Comparison of ENCODE assay signal across 11 mouse cellular contexts in the genomic region with DNA sequence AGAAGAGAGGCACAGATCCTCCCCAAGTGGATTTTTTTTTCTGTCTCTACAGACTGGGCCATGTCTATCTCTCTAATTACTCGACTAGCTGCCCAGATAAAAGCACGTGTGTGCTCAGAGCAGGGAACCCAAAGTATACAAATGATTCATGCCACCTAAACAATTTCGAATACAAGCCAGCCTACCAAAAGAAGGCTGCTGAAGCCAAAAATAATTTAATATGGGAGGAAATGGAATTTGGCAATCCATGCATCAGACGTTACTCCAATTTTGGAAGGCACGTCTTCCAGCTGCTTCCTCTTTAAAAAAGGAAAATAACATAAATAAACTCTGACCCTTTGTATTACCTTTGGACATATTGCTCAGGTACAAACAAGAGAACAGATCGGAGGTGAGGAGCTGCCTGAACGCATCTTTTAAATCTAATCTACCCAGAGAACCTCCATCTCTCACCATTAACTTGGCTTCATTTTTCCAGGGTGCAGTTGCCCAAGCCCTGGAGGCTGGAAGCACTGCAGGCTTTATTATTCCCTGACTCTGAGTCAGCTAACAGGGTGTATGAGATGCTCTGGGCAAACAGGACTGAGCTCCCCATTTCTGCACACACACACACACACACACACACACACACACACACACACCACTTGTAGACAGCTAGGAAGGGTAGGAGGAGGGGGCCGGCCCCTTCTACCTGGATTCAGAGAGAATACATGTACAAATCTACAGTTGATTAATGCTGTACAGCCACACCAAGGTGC.
DNase-seq lines count a peak whose midpoint lies in the region; ATAC-seq and TF ChIP-seq lines count a peak whose summit lies in the region.
"Had no signal": no experiment of that assay in that cellular context is flagged by ENCODE, and none has a peak within 500 bp of the region (broad histone marks: within the 10 kb centered on the region; RNA-seq: fewer than 3 reads in every experiment).

No protein-coding gene starts in this region.

- H3K9me3 ChIP-seq in heart, embryonic 12.5 days (replicated peaks) = no peaks in the 10 kb centered on the region
- H3K9me3 ChIP-seq in limb, embryonic 12.5 days = no peaks in the 10 kb centered on the region
- H3K9me3 ChIP-seq in limb, embryonic 10.5 days (replicated peaks) = no peaks in the 10 kb centered on the region
- no peaks in the 10 kb centered on the region for H3K9me3 ChIP-seq in neural tube, embryonic 15.5 days (replicated peaks)
- H3K9me3 ChIP-seq: midbrain, embryonic 12.5 days had no signal

- 53% methylated on average over 8 of the region's 8 CpGs for WGBS in heart, embryonic 12.5 days
- WGBS in limb, embryonic 12.5 days = 60% methylated on average over 8 of the region's 8 CpGs
- 63% methylated on average over 8 of the region's 8 CpGs for WGBS in limb, embryonic 10.5 days
- 60% methylated on average over 8 of the region's 8 CpGs for WGBS in neural tube, embryonic 15.5 days

- H3K27ac ChIP-seq in heart, embryonic 12.5 days (ENCODE audit: poor library complexity, severe bottlenecking) = peak overlapping the region; percentile 15
- H3K27ac ChIP-seq in limb, embryonic 12.5 days = no peak overlapping the region
- no peak overlapping the region for H3K27ac ChIP-seq in limb, embryonic 10.5 days
- H3K27ac ChIP-seq in embryonic fibroblast, embryonic 13.5 days (ENCODE audit: insufficient read depth, low read length) = peak overlapping the region; percentile 67
- H3K27ac ChIP-seq in neural tube, embryonic 15.5 days (replicated peaks) = peak overlapping the region; percentile 38
- H3K27ac ChIP-seq: midbrain, embryonic 12.5 days had no signal

- H3K9ac ChIP-seq in heart, embryonic 12.5 days = peak overlapping the region; percentile 41; the same call in 1 of the 2 replicates
- H3K9ac ChIP-seq in limb, embryonic 12.5 days (replicated peaks) = no peak overlapping the region
- no peak overlapping the region for H3K9ac ChIP-seq in neural tube, embryonic 15.5 days (replicated peaks)

- no peaks in the 10 kb centered on the region for H3K27me3 ChIP-seq in heart, embryonic 12.5 days (replicated peaks)
- H3K27me3 ChIP-seq in limb, embryonic 12.5 days = no peaks in the 10 kb centered on the region
- H3K27me3 ChIP-seq in limb, embryonic 10.5 days (ENCODE audit: low read depth, poor library complexity, severe bottlenecking) = no peaks in the 10 kb centered on the region
- H3K27me3 ChIP-seq in neural tube, embryonic 15.5 days (replicated peaks) = no peaks in the 10 kb centered on the region

- no peak for ATAC-seq in heart, embryonic 12.5 days (ENCODE audit: insufficient number of reproducible peaks, low FRiP score)
- ATAC-seq in limb, embryonic 12.5 days (ENCODE audit: insufficient number of reproducible peaks, insufficient read depth, low FRiP score, low TSS enrichment, low read depth) = no peak
- ATAC-seq in neural tube, embryonic 15.5 days (ENCODE audit: low FRiP score) = no peak
- ATAC-seq in cerebellum, adult (ENCODE audit: insufficient number of reproducible peaks, low FRiP score, low TSS enrichment) = no peak

- TF ChIP-seq CTCF in embryonic fibroblast, embryonic 13.5 days (IDR thresholded peaks at IDR 0.05; ENCODE audit: borderline replicate concordance, insufficient read depth, low read length) = no peak

- no peak for DNase-seq in heart, postnatal 4 days
- no peak for DNase-seq in limb, embryonic 10.5 days (ENCODE audit: low spot score)
- no peak for DNase-seq in left cerebral cortex, adult 8-10 months (ENCODE audit: low spot score in 2 of 2)
- DNase-seq: cerebellum, postnatal 14 days had no signal

- H3K4me3 ChIP-seq in heart, embryonic 12.5 days = peak overlapping the region; percentile 53
- H3K4me3 ChIP-seq in limb, embryonic 12.5 days (replicated peaks) = no peak overlapping the region
- no peak overlapping the region for H3K4me3 ChIP-seq in limb, embryonic 10.5 days
- peak overlapping the region; percentile 19; the same call in 1 of the 2 replicates for H3K4me3 ChIP-seq in embryonic fibroblast, embryonic 13.5 days (ENCODE audit: insufficient read depth, low read length)
- H3K4me3 ChIP-seq in neural tube, embryonic 15.5 days (replicated peaks) = peak overlapping the region; percentile 21
- H3K4me3 ChIP-seq: erythroblast, embryonic 14.5 days had no signal

- H3K4me1 ChIP-seq in heart, embryonic 12.5 days (replicated peaks) = peaks cover 22% of the 10 kb centered on the region
- H3K4me1 ChIP-seq in limb, embryonic 12.5 days (replicated peaks) = peaks cover 28% of the 10 kb centered on the region
- H3K4me1 ChIP-seq in limb, embryonic 10.5 days = peaks cover 19% of the 10 kb centered on the region
- peaks cover 2% of the 10 kb centered on the region; the same call in 1 of the 2 replicates for H3K4me1 ChIP-seq in embryonic fibroblast, embryonic 13.5 days (ENCODE audit: control insufficient read depth, insufficient read depth, low read length)
- H3K4me1 ChIP-seq in neural tube, embryonic 15.5 days = peaks cover 37% of the 10 kb centered on the region

- no peaks in the 10 kb centered on the region for H3K36me3 ChIP-seq in heart, embryonic 12.5 days
- H3K36me3 ChIP-seq in limb, embryonic 12.5 days = no peaks in the 10 kb centered on the region
- no peaks in the 10 kb centered on the region for H3K36me3 ChIP-seq in limb, embryonic 10.5 days
- no peaks in the 10 kb centered on the region for H3K36me3 ChIP-seq in neural tube, embryonic 15.5 days
- H3K36me3 ChIP-seq: midbrain, embryonic 12.5 days had no signal

- no peak for TF ChIP-seq POLR2A in embryonic fibroblast, embryonic 13.5 days (IDR thresholded peaks at IDR 0.05; ENCODE audit: low read depth, low read length)

- H3K4me2 ChIP-seq in heart, embryonic 12.5 days = peak overlapping the region; percentile 69
- H3K4me2 ChIP-seq in limb, embryonic 12.5 days = peak overlapping the region; percentile 23
- H3K4me2 ChIP-seq in neural tube, embryonic 15.5 days = peak overlapping the region; percentile 57

Comparison
In these comparisons a context has a peak if more than half of its experiments do, and no peak if none do; other contexts are left out.
1. H3K27ac ChIP-seq: peak in heart, embryonic 12.5 days (single experiment), embryonic fibroblast, embryonic 13.5 days (single experiment) and neural tube, embryonic 15.5 days (single experiment); none in limb, embryonic 12.5 days (single experiment) and limb, embryonic 10.5 days (single experiment).
2. H3K4me3 ChIP-seq: peak in heart, embryonic 12.5 days (single experiment), embryonic fibroblast, embryonic 13.5 days (single experiment) and neural tube, embryonic 15.5 days (single experiment); none in limb, embryonic 12.5 days (single experiment) and limb, embryonic 10.5 days (single experiment).
3. Peak in every context shown above with its lines, with median percentiles within 50 percentile points of each other: H3K4me2 ChIP-seq.